In genomic region chr8:8241755-8242501, GRCm38 (mm10) we compare ENCODE assay signal across 17 mouse cellular contexts.
DNase-seq lines count a peak whose midpoint lies in the region; ATAC-seq and TF ChIP-seq lines count a peak whose summit lies in the region.
"Had no signal": no experiment of that assay in that cellular context is flagged by ENCODE, and none has a peak within 500 bp of the region (broad histone marks: within the 10 kb centered on the region; RNA-seq: fewer than 3 reads in every experiment).

No protein-coding gene starts in this region.

- no peak overlapping the region for H3K9ac ChIP-seq in heart, embryonic 14.5 days (ENCODE audit: low read length)
- H3K9ac ChIP-seq in heart, adult 2 months (ENCODE audit: low read depth, low read length): no peak overlapping the region
- no peak overlapping the region for H3K9ac ChIP-seq in embryonic facial prominence, embryonic 12.5 days
- H3K9ac ChIP-seq in hindbrain, embryonic 14.5 days: no peak overlapping the region
- H3K9ac ChIP-seq in midbrain, embryonic 12.5 days (replicated peaks): no peak overlapping the region
- H3K9ac ChIP-seq: forebrain, postnatal 0 days; liver, embryonic 13.5 days had no signal

- no peak for DNase-seq in heart, adult 2 months
- no peak for DNase-seq in hindbrain, embryonic 14.5 days (ENCODE audit: low spot score)
- no peak for DNase-seq in B cell, adult 2 months
- no peak for DNase-seq in right cerebral cortex, postnatal 36 days (ENCODE audit: low spot score in 2 of 2)
- no peak for DNase-seq in right cerebral cortex, adult 2 months (ENCODE audit: low spot score in 2 of 2)
- DNase-seq: cerebellum, adult 11-12 months; forebrain, postnatal 0 days; heart, adult 11 months; kidney, adult 18-20 months; kidney, postnatal 36 days; layer of hippocampus, postnatal 36 days; liver, embryonic 13.5 days; lung, postnatal 14 days had no signal

- H3K27me3 ChIP-seq in heart, embryonic 14.5 days (ENCODE audit: control insufficient read depth, insufficient read depth, low read length): no peaks in the 10 kb centered on the region
- no peaks in the 10 kb centered on the region for H3K27me3 ChIP-seq in heart, adult 2 months (ENCODE audit: control insufficient read depth, insufficient read depth, low read length)
- H3K27me3 ChIP-seq in embryonic facial prominence, embryonic 12.5 days: no peaks in the 10 kb centered on the region
- no peaks in the 10 kb centered on the region for H3K27me3 ChIP-seq in hindbrain, embryonic 14.5 days (ENCODE audit: control insufficient read depth, insufficient read depth, low read length)
- 0 out of 2 replicates have a peak, but pooled peaks cover 19% of the 10 kb centered on the region for H3K27me3 ChIP-seq in midbrain, embryonic 12.5 days
- H3K27me3 ChIP-seq: liver, embryonic 13.5 days had no signal

- H3K4me1 ChIP-seq in heart, embryonic 14.5 days (ENCODE audit: control insufficient read depth in 2 of 2, insufficient read depth in 2 of 2, low read length in 2 of 2): peaks cover 13 to 20% of the 10 kb centered on the region in 2 experiments
- H3K4me1 ChIP-seq in heart, adult 2 months (ENCODE audit: control insufficient read depth, insufficient read depth, low read length): no peaks in the 10 kb centered on the region
- peaks cover 20% of the 10 kb centered on the region for H3K4me1 ChIP-seq in embryonic facial prominence, embryonic 12.5 days
- H3K4me1 ChIP-seq in hindbrain, embryonic 14.5 days (replicated peaks; ENCODE audit: control insufficient read depth, insufficient read depth, low read length): no peaks in the 10 kb centered on the region
- H3K4me1 ChIP-seq in midbrain, embryonic 12.5 days: peaks cover 9% of the 10 kb centered on the region
- H3K4me1 ChIP-seq: liver, embryonic 13.5 days had no signal

- H3K4me2 ChIP-seq in heart, embryonic 14.5 days (ENCODE audit: low read length): no peak overlapping the region
- no peak overlapping the region for H3K4me2 ChIP-seq in embryonic facial prominence, embryonic 12.5 days (replicated peaks)
- no peak overlapping the region for H3K4me2 ChIP-seq in hindbrain, embryonic 14.5 days (replicated peaks)
- no peak overlapping the region for H3K4me2 ChIP-seq in midbrain, embryonic 12.5 days (replicated peaks)
- H3K4me2 ChIP-seq: liver, embryonic 13.5 days had no signal

- TF ChIP-seq EP300 in heart, adult 2 months (IDR thresholded peaks at IDR 0.05; ENCODE audit: insufficient read depth, low read depth, low read length): no peak

- 2% methylated on average over 3 of the region's 3 CpGs for WGBS in heart, embryonic 14.5 days
- WGBS in heart, adult 2 months: 51% methylated on average over 3 of the region's 3 CpGs
- 27% methylated on average over 3 of the region's 3 CpGs for WGBS in embryonic facial prominence, embryonic 12.5 days
- 14% methylated on average over 3 of the region's 3 CpGs for WGBS in hindbrain, embryonic 14.5 days
- WGBS in midbrain, embryonic 12.5 days: 13% methylated on average over 3 of the region's 3 CpGs

- no peak for TF ChIP-seq POLR2A in heart, adult 2 months (IDR thresholded peaks at IDR 0.05; ENCODE audit: insufficient read depth, low read depth, low read length)

- H3K9me3 ChIP-seq in heart, embryonic 14.5 days (ENCODE audit: control insufficient read depth, low read length): no peaks in the 10 kb centered on the region
- H3K9me3 ChIP-seq in embryonic facial prominence, embryonic 12.5 days: no peaks in the 10 kb centered on the region
- H3K9me3 ChIP-seq in hindbrain, embryonic 14.5 days (ENCODE audit: control insufficient read depth, low read length): no peaks in the 10 kb centered on the region
- no peaks in the 10 kb centered on the region for H3K9me3 ChIP-seq in midbrain, embryonic 12.5 days
- H3K9me3 ChIP-seq: liver, embryonic 13.5 days had no signal

- no peaks in the 10 kb centered on the region for H3K36me3 ChIP-seq in heart, embryonic 14.5 days (ENCODE audit: control insufficient read depth, insufficient read depth, low read length)
- H3K36me3 ChIP-seq in heart, adult 2 months (ENCODE audit: control insufficient read depth, insufficient read depth, low read length): no peaks in the 10 kb centered on the region
- H3K36me3 ChIP-seq in embryonic facial prominence, embryonic 12.5 days: no peaks in the 10 kb centered on the region
- H3K36me3 ChIP-seq in hindbrain, embryonic 14.5 days (replicated peaks; ENCODE audit: control insufficient read depth, insufficient read depth): no peaks in the 10 kb centered on the region
- H3K36me3 ChIP-seq in midbrain, embryonic 12.5 days: no peaks in the 10 kb centered on the region
- H3K36me3 ChIP-seq: liver, embryonic 13.5 days had no signal

- peak overlapping the region; percentile 20 to 57; a peak in 3 of 4 replicates for H3K27ac ChIP-seq in heart, embryonic 14.5 days (replicated peaks in 1 of 2; ENCODE audit: control insufficient read depth in 1 of 2, insufficient read depth in 1 of 2, low read depth in 2 of 2, low read length in 2 of 2)
- H3K27ac ChIP-seq in heart, adult 2 months: no peak overlapping the region
- no peak overlapping the region for H3K27ac ChIP-seq in embryonic facial prominence, embryonic 12.5 days
- no peak overlapping the region for H3K27ac ChIP-seq in hindbrain, embryonic 14.5 days
- H3K27ac ChIP-seq in midbrain, embryonic 12.5 days (replicated peaks): no peak overlapping the region; the same call in 1 of the 2 replicates
- H3K27ac ChIP-seq: liver, embryonic 13.5 days had no signal

- H3K79me2 ChIP-seq in heart, adult 2 months (replicated peaks; ENCODE audit: control insufficient read depth, insufficient read depth, low read length): no peaks in the 10 kb centered on the region

- no peak for TF ChIP-seq CTCF in heart, adult 2 months (IDR thresholded peaks at IDR 0.05)

- peak; percentile 76; the same call in 1 of the 2 replicates for ATAC-seq in heart, embryonic 14.5 days (ENCODE audit: insufficient number of reproducible peaks, insufficient read depth, low FRiP score, low read depth)
- 0 out of 2 replicates have a peak, but pooled peaks have one; percentile 54 for ATAC-seq in embryonic facial prominence, embryonic 12.5 days (ENCODE audit: insufficient number of reproducible peaks, insufficient read depth, low FRiP score, low TSS enrichment)
- ATAC-seq in hindbrain, embryonic 14.5 days (ENCODE audit: low FRiP score): peak; percentile 66; the same call in 1 of the 2 replicates
- peak; percentile 60 for ATAC-seq in midbrain, embryonic 12.5 days (ENCODE audit: low FRiP score, low read depth)
- ATAC-seq: CD4-positive, CD25-positive, alpha-beta regulatory T cell, adult 4 months; forebrain, postnatal 0 days had no signal

- no peak overlapping the region for H3K4me3 ChIP-seq in heart, embryonic 14.5 days (ENCODE audit: control insufficient read depth in 1 of 2, insufficient read depth in 1 of 2, low read depth in 1 of 2, low read length in 2 of 2)
- H3K4me3 ChIP-seq in heart, adult 2 months: no peak overlapping the region
- H3K4me3 ChIP-seq in embryonic facial prominence, embryonic 12.5 days: no peak overlapping the region
- H3K4me3 ChIP-seq in hindbrain, embryonic 14.5 days (replicated peaks; ENCODE audit: low read length): no peak overlapping the region
- no peak overlapping the region for H3K4me3 ChIP-seq in midbrain, embryonic 12.5 days
- H3K4me3 ChIP-seq: liver, embryonic 13.5 days had no signal

- intact Hi-C loops in heart, adult 2 months (cut with DNase I): no loop called here

Comparison
In these comparisons a context has a peak if more than half of its experiments do, and no peak if none do; other contexts are left out.
1. H3K27ac ChIP-seq: peak in heart, embryonic 14.5 days (2 of 2); none in heart, adult 2 months (single experiment), embryonic facial prominence, embryonic 12.5 days (single experiment), hindbrain, embryonic 14.5 days (single experiment) and midbrain, embryonic 12.5 days (single experiment).
2. Peak in every context shown above with its lines, with median percentiles within 50 percentile points of each other: ATAC-seq.